Mouse (Mus musculus) intestine, postnatal 0 days (tissue): ENCODE data around the gene Tob1. TPM values are rescaled to one million over a fixed set of nuclear protein-coding genes. Genes with fewer than 3 reads are reported as not detected.

Experiments
- ATAC-seq: fragments of 200-750 bp; cut with Nextera tagmentation; 2 replicates; pipeline ENCODE4 v1.8.0; 2017; ENCODE audit warnings: mild to moderate bottlenecking, moderate TSS enrichment, moderate library complexity
- H3K27ac ChIP-seq: fragments of 300-500 bp; sonication (generic); 2 replicates; pipeline ENCODE4 v1.5.1; 2014; ENCODE audit warnings: mild to moderate bottlenecking, low read depth, low read length, moderate library complexity
- H3K27me3 ChIP-seq: fragments of 300-500 bp; sonication (generic); replicated peaks from 2 replicates; pipeline ENCODE4 v1.6.1; 2014; ENCODE audit warnings: low read length, mixed read lengths; ENCODE audit not compliant: control insufficient read depth, insufficient read depth
- H3K36me3 ChIP-seq: fragments of 300-500 bp; sonication (generic); 2 replicates; pipeline ENCODE4 v1.6.1; 2014; ENCODE audit warnings: mild to moderate bottlenecking, moderate library complexity; ENCODE audit not compliant: control insufficient read depth, insufficient read depth
- H3K4me1 ChIP-seq: fragments of 300-500 bp; sonication (generic); replicated peaks from 2 replicates; pipeline ENCODE4 v1.6.1; 2014; ENCODE audit warnings: antibody characterized with exemption, low read length, mixed read lengths; ENCODE audit not compliant: control insufficient read depth, insufficient read depth
- H3K4me2 ChIP-seq: fragments of 300-500 bp; sonication (generic); replicated peaks from 2 replicates; pipeline ENCODE4 v1.6.1; 2014; ENCODE audit warnings: low read depth, mild to moderate bottlenecking, moderate library complexity
- H3K4me3 ChIP-seq: fragments of 300-500 bp; sonication (generic); 2 replicates; pipeline ENCODE4 v1.5.1; 2014; ENCODE audit warnings: low read depth, low read length
- H3K9ac ChIP-seq: fragments of 300-500 bp; sonication (generic); 2 replicates; pipeline ENCODE4 v1.6.1; 2014; ENCODE audit warnings: mild to moderate bottlenecking, low read depth, low read length
- H3K9me3 ChIP-seq: fragments of 300-500 bp; sonication (generic); 2 replicates; pipeline ENCODE4 v1.6.1; 2016; ENCODE audit warnings: mixed run types; ENCODE audit not compliant: control insufficient read depth
- CTCF ChIP-seq: sonication (generic); IDR thresholded peaks from 2 replicates; pipeline ENCODE4 v1.5.1; 2016; ENCODE audit warnings: low read depth, mild to moderate bottlenecking, control low read depth, antibody characterized with exemption, moderate library complexity
- WGBS: fragments of 180-500 bp; shearing (Covaris S2); extraction: QIAGEN DNeasy Blood & Tissue Kit; methylation state at CpG from one replicate; pipeline ENCODE4 v1.1.7; 2014; 5-methylcytosine and 5-hydroxymethylcytosine counted together
- polyA plus RNA-seq: library from polyadenylated mRNA; unstranded; fragments of >200 nt; fragmentation: Nextera tagmentation; extraction: Ambion mirVana; gene quantifications from 2 replicates; pipeline ENCODE4 v1.2.1, GENCODE M21; 2015

Gene Tob1
- polyA plus RNA-seq, 1 experiment from 2014 or later: 69.4 TPM

DNA sequence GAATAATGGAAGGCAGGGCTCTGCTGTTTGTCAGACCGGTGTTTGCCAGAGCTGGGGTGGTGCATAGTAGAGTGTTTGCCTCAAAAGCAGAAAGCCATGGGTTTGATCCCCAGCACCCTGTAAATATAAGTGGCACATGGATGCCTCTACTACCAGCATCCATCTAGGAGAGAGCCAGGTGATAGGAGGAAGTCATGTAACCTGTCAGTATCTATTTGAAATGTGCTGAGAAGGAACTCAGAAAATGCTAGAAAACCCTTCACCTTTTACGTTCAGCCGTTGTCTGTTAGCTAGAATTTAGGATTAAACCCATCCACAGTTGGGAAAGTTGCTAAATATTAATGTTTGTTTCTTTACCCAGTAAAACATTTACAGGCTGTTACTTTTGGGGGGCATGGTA, 4.3 kb downstream of the Tob1 start:
- H3K4me1 ChIP-seq: no peaks in the 10 kb centered on the region
- H3K9ac ChIP-seq: peak overlapping the region; percentile 5; the same call in 1 of the 2 replicates
- H3K9me3 ChIP-seq: no peaks in the 10 kb centered on the region
- peaks cover 11% of the 10 kb centered on the region for H3K36me3 ChIP-seq
- no peak for TF ChIP-seq CTCF
- H3K27me3 ChIP-seq: no peaks in the 10 kb centered on the region
- no peak for ATAC-seq
- no peak overlapping the region for H3K27ac ChIP-seq
- WGBS: 95% methylated on average over 3 of the region's 3 CpGs
- H3K4me2 ChIP-seq: no peak overlapping the region
- H3K4me3 ChIP-seq: no peak overlapping the region

DNA sequence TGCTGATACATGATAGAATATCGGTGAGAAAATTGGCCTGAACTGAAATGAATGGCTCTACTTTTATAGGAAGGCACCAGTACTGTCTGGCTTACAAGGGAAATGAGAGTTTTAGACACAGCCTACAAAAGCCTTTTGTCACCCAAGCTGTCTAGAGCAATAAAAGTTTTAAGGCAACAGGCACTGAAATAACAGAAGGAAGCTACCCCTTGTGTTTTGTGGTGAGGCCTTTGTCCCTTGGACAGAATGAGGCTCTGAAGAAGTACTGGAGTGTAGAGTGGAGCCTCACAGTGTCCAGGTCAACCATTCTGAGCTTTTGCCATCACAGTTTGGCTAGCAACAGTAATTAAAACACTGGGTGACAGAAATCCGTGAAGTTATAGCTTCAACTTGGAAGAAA, 5.0 kb downstream of the Tob1 start:
- no peaks in the 10 kb centered on the region for H3K4me1 ChIP-seq
- no peak for TF ChIP-seq CTCF
- H3K27ac ChIP-seq: no peak overlapping the region
- no peaks in the 10 kb centered on the region for H3K27me3 ChIP-seq
- 43% methylated on average over 2 of the region's 2 CpGs for WGBS
- H3K4me3 ChIP-seq: no peak overlapping the region
- H3K9me3 ChIP-seq: no peaks in the 10 kb centered on the region
- H3K9ac ChIP-seq: no peak overlapping the region
- H3K4me2 ChIP-seq: no peak overlapping the region
- no peak for ATAC-seq
- peaks cover 11% of the 10 kb centered on the region for H3K36me3 ChIP-seq

DNA sequence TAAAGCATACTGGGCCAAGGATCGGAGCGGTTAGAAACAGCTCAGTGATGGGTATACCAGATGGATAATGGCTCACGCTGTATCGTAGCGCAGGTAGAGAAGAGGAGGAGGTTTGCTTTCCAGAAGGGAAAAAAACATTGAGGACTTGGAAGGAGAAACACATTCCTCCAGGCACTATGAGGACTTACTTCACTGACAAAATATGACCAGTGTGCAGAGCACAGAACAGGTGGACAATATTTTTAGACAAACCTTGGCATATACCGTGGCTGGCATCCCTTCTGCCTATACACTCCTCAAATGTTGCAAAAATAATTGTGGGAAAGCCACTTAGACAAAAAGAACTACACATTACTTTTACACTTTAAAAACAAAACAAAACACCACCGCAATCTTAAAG, 10.0 kb downstream of the Tob1 start:
- no peak for ATAC-seq
- Histone ChIP-seq H3K4me1 (no peaks in the 10 kb centered on the region), H3K36me3 (no peaks in the 10 kb centered on the region)

DNA sequence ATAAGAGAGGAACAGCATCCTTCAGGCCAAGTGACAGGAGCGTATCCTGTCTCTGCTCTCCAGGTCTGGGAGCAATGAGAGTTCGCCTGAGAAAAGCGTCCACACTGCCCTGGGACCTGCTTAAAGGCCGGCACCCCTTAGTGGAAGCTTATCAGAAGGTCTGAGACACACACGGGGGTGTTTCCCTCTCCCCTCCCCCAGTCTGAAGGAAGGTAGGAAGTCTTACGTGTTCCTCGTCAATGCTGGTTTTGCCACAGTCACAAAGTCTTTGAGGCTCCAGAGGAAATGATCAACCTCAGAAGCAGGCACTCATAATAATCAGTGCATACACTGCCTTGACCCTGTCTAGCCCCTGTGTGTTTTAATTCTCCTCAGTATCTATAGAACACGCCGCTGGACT, 12.3 kb downstream of the Tob1 start:
- Histone ChIP-seq H3K27me3 (no peaks in the 10 kb centered on the region), H3K9me3 (no peaks in the 10 kb centered on the region), H3K27ac (no peak overlapping the region), H3K36me3 (no peaks in the 10 kb centered on the region), H3K4me2 (no peak overlapping the region), H3K4me3 (no peak overlapping the region), H3K9ac (no peak overlapping the region), H3K4me1 (no peaks in the 10 kb centered on the region)
- no peak for TF ChIP-seq CTCF
- WGBS: 73% methylated on average over 9 of the region's 9 CpGs
- ATAC-seq: no peak

More for the DNA sequence above, 10.0 kb downstream of the Tob1 start:
- Histone ChIP-seq H3K4me3 (no peak overlapping the region), H3K9me3 (no peaks in the 10 kb centered on the region), H3K4me2 (no peak overlapping the region), H3K9ac (no peak overlapping the region), H3K27ac (no peak overlapping the region), H3K27me3 (no peaks in the 10 kb centered on the region)
- WGBS: 87% methylated on average over 7 of the region's 7 CpGs
- TF ChIP-seq CTCF: no peak

DNA sequence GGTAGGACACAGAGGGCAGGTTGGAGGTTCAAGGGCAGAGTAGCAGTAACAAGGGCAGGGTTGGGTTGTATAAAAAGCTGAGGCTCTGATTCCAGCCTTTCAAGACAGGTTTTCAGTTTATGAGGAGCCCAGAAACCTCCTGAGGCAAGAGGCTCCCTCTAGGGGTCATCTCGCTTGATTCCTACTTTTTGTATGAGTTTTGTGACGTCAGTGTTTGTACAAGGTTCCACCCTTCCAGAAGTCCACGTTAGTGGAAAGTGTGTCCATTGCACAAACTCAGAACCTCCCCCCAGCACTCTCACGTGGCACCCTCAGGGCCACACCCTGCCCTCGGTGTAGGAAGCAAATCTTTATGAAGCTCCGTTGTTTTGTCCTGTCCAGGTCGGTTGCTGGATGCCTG, 14.7 kb downstream of the Tob1 start:
- no peaks in the 10 kb centered on the region for H3K9me3 ChIP-seq
- no peaks in the 10 kb centered on the region for H3K36me3 ChIP-seq
- H3K4me1 ChIP-seq: no peaks in the 10 kb centered on the region
- no peak overlapping the region for H3K4me3 ChIP-seq
- peak overlapping the region; percentile 64 for H3K27ac ChIP-seq
- peak overlapping the region; percentile 44; the same call in 1 of the 2 replicates for H3K4me2 ChIP-seq
- peak; percentile 86 for TF ChIP-seq CTCF
- WGBS: 14% methylated on average over 7 of the region's 7 CpGs
- ATAC-seq: peak; percentile 94
- no peak overlapping the region for H3K9ac ChIP-seq
- H3K27me3 ChIP-seq: no peaks in the 10 kb centered on the region

DNA sequence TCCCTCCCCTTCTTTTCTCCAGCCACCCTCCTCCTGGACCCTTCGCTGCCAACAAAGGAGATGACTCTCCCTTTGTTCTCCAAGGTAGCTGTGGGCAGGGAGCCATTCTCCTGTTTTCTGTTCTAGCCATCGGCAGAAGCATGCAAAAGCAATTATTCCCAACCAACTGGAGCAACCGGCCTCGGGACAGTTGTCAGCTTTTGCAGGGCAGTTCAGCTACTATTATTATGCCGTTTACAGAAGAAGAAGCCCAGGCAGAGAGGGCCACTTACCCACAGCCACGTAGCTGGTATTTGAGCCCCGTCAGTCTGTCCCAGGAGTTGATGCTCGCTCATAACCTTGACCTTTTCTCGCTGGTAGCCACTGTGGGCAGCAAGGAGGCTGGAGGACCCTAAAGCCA, 17.2 kb downstream of the Tob1 start:
- WGBS: 44% methylated on average over 9 of the region's 9 CpGs
- Histone ChIP-seq H3K4me2 (no peak overlapping the region), H3K9me3 (no peaks in the 10 kb centered on the region), H3K27ac (no peak overlapping the region), H3K27me3 (no peaks in the 10 kb centered on the region), H3K9ac (no peak overlapping the region), H3K4me3 (no peak overlapping the region), H3K4me1 (no peaks in the 10 kb centered on the region), H3K36me3 (no peaks in the 10 kb centered on the region)
- no peak for TF ChIP-seq CTCF
- no peak for ATAC-seq

DNA sequence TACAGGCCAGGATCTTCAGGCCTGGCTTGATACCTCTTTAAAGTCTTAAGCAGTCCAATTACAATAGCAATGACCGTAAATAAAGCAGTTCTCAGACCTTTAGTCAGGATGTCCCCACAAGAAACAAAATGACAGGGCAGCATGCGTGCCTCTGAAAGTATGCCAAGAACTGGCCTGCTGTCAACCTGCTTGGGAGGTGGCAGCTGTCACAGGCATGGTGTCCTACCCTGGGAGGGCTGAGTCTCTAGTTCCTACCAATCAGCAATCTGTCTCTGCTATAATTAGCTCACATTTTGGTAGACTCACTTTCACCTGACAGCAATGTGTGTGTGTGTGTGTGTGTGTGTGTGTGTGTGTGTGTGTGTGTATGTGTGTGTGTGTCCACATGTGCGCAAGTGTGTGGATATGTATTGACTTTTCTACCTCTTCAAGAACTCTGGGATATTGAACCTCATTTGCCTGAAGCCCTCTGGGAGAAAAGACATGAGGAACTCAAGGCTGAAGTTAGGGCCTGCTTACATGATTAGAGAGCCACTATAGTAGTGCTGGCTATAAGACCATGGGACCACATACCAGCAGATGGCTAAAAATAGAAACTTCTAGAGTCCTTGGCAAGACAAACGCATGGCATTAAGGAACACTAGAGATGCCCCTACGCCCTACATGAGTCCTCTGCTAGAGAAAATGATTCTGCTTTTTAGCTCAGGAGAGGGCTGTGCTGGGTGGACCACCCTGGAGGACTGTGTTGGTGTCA, 18.1 kb downstream of the Tob1 start:
- Histone ChIP-seq H3K36me3 (no peaks in the 10 kb centered on the region), H3K4me1 (no peaks in the 10 kb centered on the region), H3K9ac (no peak overlapping the region), H3K27me3 (no peaks in the 10 kb centered on the region), H3K4me2 (no peak overlapping the region), H3K27ac (no peak overlapping the region), H3K4me3 (no peak overlapping the region), H3K9me3 (no peaks in the 10 kb centered on the region)
- TF ChIP-seq CTCF: no peak
- ATAC-seq: no peak
- 78% methylated on average over 5 of the region's 5 CpGs for WGBS
